Mouse (Mus musculus) stomach, postnatal 0 days (tissue): ENCODE data around the gene Lgals12. TPM values are rescaled to one million over a fixed set of nuclear protein-coding genes. Genes with fewer than 3 reads are reported as not detected.

Experiments
- ATAC-seq: fragments of 200-750 bp; cut with Nextera tagmentation; 2 replicates; pipeline ENCODE4 v1.8.0; 2017; ENCODE audit not compliant: low FRiP score, low TSS enrichment
- DNase-seq: peaks from one replicate; pipeline ENCODE4 v3.0.0-alpha.2; 2016; ENCODE audit warnings: low spot score
- H3K27ac ChIP-seq: fragments of 300-500 bp; sonication (generic); replicated peaks from 2 replicates; pipeline ENCODE4 v1.5.1; 2014; ENCODE audit warnings: mild to moderate bottlenecking, control low read depth
- H3K27me3 ChIP-seq: fragments of 300-500 bp; sonication (generic); 2 replicates; pipeline ENCODE4 v1.6.1; 2014; ENCODE audit warnings: low read length; ENCODE audit not compliant: control insufficient read depth, insufficient read depth
- H3K36me3 ChIP-seq: fragments of 300-500 bp; sonication (generic); 2 replicates; pipeline ENCODE4 v1.6.1; 2014; ENCODE audit warnings: low read length, mixed read lengths; ENCODE audit not compliant: control insufficient read depth, insufficient read depth
- H3K4me1 ChIP-seq: fragments of 300-500 bp; sonication (generic); replicated peaks from 2 replicates; pipeline ENCODE4 v1.6.1; 2014; ENCODE audit warnings: antibody characterized with exemption; ENCODE audit not compliant: control insufficient read depth, insufficient read depth
- H3K4me2 ChIP-seq: fragments of 300-500 bp; sonication (generic); replicated peaks from 2 replicates; pipeline ENCODE4 v1.6.1; 2014; ENCODE audit warnings: low read depth, mild to moderate bottlenecking, control low read depth, moderate library complexity
- H3K4me3 ChIP-seq: fragments of 300-500 bp; sonication (generic); 2 replicates; pipeline ENCODE4 v1.5.1; 2014; ENCODE audit warnings: low read depth, low read length, control low read depth
- H3K9ac ChIP-seq: fragments of 300-500 bp; sonication (generic); 2 replicates; pipeline ENCODE4 v1.6.1; 2014; ENCODE audit warnings: mild to moderate bottlenecking, low read length, control low read depth, mixed read lengths
- H3K9me3 ChIP-seq: fragments of 300-500 bp; sonication (generic); 2 replicates; pipeline ENCODE4 v1.6.1; 2016; ENCODE audit warnings: low read length; ENCODE audit not compliant: control insufficient read depth
- CTCF ChIP-seq: IDR thresholded peaks from 2 replicates; pipeline ENCODE4 v1.5.1; 2016; ENCODE audit warnings: antibody characterized with exemption, low read depth, mild to moderate bottlenecking, moderate library complexity
- EP300 ChIP-seq: optimal IDR thresholded peaks from 2 replicates; pipeline ENCODE3; 2016; ENCODE audit warnings: antibody characterized with exemption
- WGBS: fragments of 180-500 bp; shearing (Covaris S2); extraction: QIAGEN DNeasy Blood & Tissue Kit; methylation state at CpG from one replicate; pipeline ENCODE4 v1.1.7; 2014; 5-methylcytosine and 5-hydroxymethylcytosine counted together
- polyA plus RNA-seq: library from polyadenylated mRNA; unstranded; fragments of >200 nt; fragmentation: Nextera tagmentation; extraction: Ambion mirVana; gene quantifications from 2 replicates; pipeline ENCODE4 v1.2.1, GENCODE M21; 2015

The Lgals12 gene
- polyA plus RNA-seq, 1 experiment from 2014 or later = 2.3 TPM

DNA sequence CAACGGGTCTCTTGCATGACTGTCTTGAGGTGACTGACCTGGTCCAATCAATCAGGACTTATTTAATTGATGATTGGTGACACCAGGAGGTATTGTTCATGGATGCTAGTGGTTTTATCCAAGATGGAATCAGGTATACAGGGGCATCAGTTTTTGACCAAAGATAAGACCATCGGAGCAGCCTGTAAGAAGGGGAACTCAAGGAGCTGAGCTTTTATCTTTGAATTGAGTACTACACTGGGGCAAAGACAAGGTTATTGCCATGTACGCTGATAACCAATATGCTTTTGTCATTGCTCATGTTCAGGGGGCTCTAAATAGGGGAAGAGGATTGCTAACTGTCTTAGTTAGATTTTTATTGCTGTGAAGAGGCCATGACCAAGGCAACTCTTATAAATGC, 58.1 kb downstream of the Lgals12 start:
- TF ChIP-seq EP300 (no peak), CTCF (no peak)
- no peak for DNase-seq
- 96% methylated on average over 3 of the region's 3 CpGs for WGBS

More for the DNA sequence above, 58.1 kb downstream of the Lgals12 start:
- Histone ChIP-seq H3K9me3 (no peaks in the 10 kb centered on the region), H3K4me1 (no peaks in the 10 kb centered on the region), H3K4me2 (no peak overlapping the region), H3K4me3 (no peak overlapping the region), H3K27ac (no peak overlapping the region), H3K27me3 (no peaks in the 10 kb centered on the region), H3K36me3 (no peaks in the 10 kb centered on the region), H3K9ac (no peak overlapping the region)
- ATAC-seq = no peak

Other genes with a start within 250 kb of the Lgals12 start
- gene Spindoc, start 224.2 kb downstream of the Lgals12 start, polyA plus RNA-seq = 13.5 and 14.2 TPM in 2 replicates
- gene 2700081O15Rik, start 189.6 kb downstream of the Lgals12 start, polyA plus RNA-seq = 2.6 and 3.3 TPM in 2 replicates
- gene Rtn3, start 123.9 kb downstream of the Lgals12 start, polyA plus RNA-seq = 116 and 120 TPM in 2 replicates
- 14.4 and 17.7 TPM in 2 replicates for gene Atl3, start 113.2 kb downstream of the Lgals12 start, polyA plus RNA-seq
- gene Pla2g16, start 49.7 kb downstream of the Lgals12 start, polyA plus RNA-seq = 23.9 and 25.0 TPM in 2 replicates
- gene Hrasls5, start 5.3 kb upstream of the Lgals12 start, polyA plus RNA-seq = 0.10 TPM in 1 of 2 replicates, not detected in the other
- not detected in 2 replicates for gene Slc22a19, start 104.1 kb upstream of the Lgals12 start, polyA plus RNA-seq
- gene Slc22a26, start 195.5 kb upstream of the Lgals12 start, polyA plus RNA-seq = not detected in 2 replicates